Mouse (Mus musculus) left cerebral cortex, adult 9 months (tissue): ENCODE results near the gene Angptl4.
"Not testable (repeated sequence)": the region's sequence is repeated elsewhere in the genome, so short reads cannot be mapped to it uniquely, and the experiment has no call there.

Experiments
- DNase-seq, 2 experiments: peaks; one replicate each; pipeline ENCODE4 v3.0.0; 2022; ENCODE audit warnings: low spot score in 2 of 2

The Angptl4 gene

DNA sequence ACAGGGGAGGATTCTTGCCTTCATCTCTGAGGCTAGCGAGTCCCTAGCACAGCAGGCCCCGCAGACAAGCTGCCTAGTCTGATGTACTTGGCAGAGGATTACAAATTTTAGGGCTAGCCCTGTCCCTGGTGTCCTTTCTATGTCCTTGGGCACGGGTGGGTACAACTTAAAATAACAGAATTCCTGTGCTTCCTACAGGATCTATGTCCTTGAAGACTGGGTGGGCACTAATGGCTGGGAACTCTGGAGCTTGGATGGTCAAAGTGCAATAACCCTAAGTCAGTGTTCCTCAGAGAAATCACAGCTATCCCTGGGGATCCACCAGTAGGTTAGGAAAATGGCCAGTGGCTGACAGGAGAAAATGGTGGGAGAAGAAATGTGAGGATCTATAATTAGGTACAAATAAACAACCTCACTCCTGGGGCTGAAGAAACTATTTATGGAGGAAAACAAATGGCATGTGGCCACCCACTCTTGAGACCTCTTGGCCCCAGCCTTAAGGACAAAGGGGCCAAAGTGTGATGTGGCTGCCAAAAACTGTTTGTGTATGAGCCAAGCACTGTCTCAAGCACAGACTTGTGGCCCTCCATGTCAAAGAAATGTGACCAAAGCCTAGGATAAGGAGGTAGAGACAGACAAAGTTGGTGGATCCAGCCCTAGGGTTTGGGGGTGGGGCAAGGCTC, 25.4 kb downstream of the Angptl4 start:
- no peak for DNase-seq

DNA sequence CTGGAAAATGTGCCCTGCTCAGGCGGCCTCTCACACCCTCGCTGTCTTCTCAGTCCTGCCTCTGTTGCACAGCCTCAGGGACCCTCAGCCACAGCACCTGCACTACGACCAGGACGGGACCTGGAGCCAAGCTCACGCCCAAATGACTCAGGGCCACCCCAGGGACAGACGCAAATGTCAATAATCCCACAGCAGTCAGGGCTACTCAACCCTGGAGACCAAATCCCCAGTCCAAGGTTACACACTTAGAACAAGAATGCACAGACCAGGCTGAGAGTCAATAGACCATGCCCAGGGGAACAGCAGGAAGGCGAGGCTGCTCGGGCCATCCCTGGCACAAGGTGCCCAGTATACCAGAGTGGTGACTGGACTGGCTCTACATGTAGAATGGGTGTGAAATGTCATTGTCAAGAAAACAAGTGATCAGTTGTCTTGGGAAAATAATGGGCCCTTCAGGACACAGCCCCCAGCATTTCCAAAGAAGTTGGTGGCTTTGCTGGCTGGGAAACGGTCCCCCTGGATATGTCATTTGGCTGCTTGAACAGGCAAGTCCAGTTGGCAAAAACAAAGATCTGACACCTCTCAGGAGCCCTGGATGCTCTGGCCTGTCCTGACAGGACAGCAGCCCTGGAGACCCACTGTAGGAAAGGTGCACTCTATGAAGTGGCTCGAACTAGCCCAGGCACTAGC, 26.1 kb downstream of the Angptl4 start:
- DNase-seq, result no peak

DNA sequence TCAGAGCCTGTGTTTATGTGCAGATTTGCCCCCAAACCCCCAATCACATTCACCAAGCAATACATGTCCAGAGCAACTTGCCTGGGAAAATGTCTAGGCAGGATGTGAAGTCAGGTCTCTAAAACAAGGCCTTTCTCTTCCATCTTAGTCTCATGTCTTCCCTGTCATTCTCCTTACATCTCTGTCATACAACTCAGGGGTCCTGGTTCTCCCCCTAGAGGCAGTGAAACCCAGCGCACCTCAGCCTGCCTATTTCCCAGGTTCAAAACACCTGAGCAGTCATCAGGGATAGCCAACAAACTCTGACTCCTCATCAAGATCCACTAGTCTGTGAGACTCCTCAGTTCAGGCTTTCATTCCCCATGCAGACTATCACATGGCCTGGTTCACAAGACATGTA, 27.0 kb downstream of the Angptl4 start:
- DNase-seq, result no peak

DNA sequence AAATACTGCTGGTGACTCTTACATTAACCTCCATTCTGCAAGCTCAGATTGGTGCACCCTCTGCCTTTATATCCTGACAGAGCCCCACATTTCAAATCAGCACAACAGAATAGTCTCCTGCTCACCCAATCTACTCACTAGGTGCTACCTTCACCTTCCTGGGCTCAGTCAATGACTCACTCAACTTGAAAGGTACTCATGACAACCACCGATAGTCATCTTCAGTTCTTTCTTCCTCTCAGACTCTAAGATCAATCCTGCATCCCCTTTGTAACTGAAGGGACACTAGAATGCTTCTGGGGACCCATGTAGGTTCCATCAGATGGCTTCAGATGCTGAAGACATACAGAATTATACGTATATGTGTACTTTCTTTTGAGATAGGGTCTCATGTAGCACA, 29.3 kb downstream of the Angptl4 start:
- no peak for DNase-seq

DNA sequence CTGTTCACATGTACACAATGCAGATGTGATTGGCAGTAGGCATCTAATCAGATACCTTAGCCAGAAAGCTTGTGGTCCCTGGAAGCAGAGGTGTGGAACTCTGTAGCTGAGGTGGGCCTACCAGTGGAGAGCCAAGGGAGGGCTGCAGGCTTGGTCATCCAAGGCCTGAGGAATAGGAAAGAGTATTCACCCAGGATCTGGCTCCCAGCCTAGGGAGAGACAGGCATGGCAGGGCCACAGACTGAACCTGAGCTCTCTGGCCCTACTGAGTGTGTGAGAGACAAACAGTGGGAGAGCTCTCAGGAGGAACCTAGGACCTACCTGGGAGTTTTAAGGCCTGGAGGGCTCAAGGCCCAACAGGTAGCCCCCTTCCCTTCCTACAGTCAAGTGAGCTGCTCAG, 30.4 kb downstream of the Angptl4 start:
- DNase-seq, result no peak

DNA sequence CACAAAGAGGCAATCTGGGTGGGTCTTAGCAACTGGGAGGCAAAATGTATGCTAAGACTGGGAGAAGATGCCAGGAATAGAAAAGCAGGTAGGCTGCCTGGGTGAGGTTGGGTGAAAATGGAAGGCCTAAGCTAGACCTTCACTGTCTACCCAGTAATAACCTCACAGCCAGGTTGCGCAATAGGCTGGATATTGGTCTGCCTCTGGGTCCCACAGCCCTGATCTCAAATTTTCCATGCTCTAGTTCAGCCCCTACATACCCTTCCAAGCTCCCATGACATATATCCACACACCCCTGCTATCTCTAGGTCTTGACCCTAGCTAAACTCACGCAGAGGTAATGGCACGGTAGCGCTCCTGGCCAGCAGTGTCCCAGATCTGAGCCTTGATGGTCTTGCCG, 32.2 kb downstream of the Angptl4 start:
- DNase-seq, result no peak

DNA sequence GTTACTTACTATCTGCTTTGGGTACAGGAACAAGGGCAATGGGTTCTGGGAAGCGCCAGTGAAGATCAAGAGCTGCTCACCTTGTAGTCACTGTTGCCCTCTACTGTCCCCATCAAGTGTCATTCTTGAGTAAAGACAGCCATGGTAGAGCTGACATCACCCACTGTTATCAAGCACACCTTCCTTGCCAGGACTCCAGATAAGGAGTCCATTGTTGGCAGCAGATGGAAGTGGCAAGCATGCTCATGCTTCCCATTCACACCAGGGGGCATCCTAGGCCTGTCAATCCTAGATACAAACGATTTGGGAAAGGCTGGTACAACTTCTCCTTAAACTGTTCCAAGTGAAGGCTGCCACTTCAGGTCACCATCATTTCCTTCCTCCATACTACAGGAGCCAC, 35.6 kb downstream of the Angptl4 start:
- no peak for DNase-seq

DNA sequence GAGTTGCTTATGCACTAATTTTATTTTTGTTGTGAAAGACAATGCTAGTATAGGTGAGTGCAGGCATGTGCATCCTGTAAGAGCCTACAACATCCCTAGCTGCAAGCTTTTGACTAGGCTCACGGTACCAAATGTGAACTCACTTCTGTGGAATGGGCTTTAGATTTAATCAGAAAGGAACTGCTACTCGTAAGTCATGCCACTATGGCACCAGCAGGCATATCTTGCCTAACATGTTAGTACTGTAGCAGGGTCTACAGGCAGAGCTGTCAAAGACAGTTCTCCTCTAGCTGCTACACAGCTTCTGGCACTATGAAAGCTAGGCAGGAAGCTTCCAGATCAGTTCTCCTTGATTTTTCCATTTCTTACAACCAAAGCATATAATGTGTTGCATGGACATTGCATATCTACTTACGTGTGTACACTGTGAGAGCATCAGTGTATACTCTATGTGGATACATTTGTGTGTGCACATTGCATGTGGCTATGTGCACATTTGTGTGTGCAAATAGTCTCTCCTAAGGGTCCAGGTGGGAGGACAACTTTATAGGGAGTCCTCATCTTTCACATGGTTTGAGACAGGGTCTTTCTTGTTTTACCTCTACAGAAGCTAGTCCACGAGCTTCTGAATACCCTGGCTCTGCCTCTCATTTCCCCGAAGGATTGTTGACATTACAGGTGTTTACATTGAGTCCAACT, 36.8 kb downstream of the Angptl4 start:
- no peak for DNase-seq

DNA sequence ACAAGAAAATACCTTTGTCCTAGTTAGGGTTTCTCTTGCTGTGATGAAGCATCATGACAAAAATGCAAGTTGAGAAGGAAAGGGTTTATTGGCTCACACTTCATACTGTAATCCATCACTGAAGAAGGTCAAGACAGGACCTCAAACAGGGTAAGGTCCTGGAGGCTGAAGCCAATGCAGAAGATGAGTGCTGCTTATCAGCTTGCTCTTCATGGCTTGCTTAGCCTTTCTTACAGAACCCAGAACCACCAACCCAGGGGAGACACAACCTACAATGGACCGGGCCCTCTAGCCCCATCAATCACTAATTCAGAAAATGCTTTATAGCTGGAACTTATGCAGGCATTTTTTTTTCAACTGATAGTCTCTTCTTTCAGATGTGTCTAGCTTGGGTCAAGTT, 39.2 kb downstream of the Angptl4 start:
- no peak for DNase-seq

DNA sequence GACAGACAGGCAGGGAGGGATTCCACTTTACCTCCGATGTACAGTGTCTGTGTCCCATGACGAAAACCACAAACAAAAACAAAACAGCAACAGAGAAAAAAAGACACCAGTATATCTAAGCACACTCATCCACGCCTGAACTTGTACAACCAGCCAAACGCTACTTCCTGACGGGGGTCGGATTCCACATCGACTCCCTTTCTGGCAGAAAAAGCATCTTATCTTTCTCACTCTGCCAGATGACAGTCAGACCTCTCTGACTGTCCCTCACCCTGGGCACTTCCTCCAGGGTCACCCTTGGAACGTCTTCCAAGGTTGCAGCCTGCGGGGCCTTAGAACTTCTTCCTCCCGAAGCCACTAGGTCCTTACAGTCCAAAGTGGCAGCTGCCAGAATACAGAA, 48.1 kb downstream of the Angptl4 start:
- not testable (repeated sequence) for DNase-seq

DNA sequence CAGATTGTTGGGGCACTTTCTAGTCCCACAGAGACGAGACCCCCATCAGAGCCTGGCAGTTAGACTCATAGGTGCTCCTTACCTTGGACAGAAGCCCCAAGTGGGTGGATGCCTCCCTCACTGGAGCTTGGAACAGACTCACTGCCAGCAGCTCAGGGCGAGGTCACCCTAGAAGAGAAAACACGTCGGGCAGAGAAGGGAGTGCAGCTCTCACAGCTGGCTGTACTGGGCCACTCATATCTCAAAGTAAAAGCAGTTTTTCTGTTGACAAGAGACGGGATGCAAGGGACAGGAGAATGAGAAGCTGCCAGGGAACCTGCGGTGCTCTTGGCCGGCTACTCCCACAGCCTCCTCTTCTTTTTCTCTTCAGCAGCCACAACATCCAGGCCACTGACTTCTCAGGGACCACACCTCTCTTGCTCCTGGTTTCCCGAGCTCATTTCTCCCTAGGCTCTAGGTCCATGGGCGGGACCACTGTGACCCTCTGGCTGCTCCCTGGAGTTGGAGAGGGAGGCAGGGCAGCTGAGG, 49.0 kb downstream of the Angptl4 start:
- DNase-seq, result not testable (repeated sequence)

DNA sequence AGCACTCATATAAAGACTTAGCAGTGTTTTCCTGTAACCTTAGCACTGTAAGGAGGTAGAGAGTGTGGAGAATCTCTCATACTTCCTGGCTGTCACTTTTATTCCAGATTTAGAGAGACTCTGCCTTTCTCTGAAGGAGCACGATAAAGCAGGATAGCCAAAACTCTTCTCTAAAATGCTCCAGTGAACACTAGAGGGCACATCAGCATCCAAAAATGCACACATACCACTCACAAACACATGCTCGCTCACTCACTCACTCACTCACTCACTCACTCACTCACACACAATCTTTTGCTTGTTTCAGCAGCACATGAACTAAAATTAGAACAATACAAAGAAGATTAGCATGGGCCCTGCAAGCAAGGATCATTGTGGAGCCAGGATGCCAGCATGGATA, 52.4 kb downstream of the Angptl4 start:
- DNase-seq, result no peak

DNA sequence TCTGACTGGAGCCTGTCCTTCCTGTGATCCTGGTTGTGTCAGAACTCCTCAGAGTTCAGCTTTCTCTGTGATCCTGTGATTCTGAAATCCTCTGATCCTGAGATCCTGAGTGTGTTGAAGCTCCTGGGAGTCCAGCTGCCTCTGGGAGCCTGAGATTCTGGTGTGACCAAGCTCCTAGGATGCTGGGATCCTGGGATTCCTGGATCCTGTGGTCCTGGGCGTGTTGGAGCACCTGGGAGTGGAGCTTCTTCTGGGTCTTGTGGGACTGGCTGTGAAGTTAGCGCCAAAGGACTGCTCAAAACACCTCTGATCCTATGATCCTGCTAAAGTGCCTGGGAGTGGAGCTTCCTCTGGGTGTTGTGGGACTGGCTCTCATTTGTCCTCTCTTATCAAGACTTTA, 53.2 kb downstream of the Angptl4 start:
- no peak for DNase-seq
